8 mouse cellular contexts compared by ENCODE assay signal in the genomic region with DNA sequence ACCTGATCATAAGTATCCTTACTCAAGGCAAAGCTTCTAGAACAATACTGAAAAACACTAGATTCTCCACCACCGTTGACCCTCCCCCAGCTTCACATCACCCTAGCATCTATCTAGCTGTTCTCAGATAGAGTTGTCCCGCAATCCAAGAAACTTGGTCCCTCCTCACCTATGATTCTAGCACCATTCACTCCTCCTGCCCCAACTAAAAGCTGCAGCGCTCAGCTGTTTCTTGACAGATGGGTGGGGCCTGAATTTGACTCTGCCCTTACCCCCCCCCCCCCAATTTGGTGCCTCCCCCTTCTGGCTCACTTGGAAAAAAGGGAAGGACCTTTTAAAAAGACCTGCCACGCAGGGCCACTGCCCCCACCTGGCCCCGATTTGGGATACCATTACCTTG. TPM values are rescaled to one million over a fixed set of nuclear protein-coding genes. Genes with fewer than 3 reads are reported as not detected.
A peak's percentile ranks its signal among the peaks of the same experiment; 100 is the strongest.
DNase-seq lines count a peak whose midpoint lies in the region; ATAC-seq and TF ChIP-seq lines count a peak whose summit lies in the region.

No protein-coding gene starts in this region.

- peaks cover 24% of the 10 kb centered on the region for H3K4me1 ChIP-seq in lung, embryonic 15.5 days
- H3K4me1 ChIP-seq in lung, adult 2 months (ENCODE audit: control insufficient read depth, insufficient read depth, low read length): peaks cover 7% of the 10 kb centered on the region; the same call in 1 of the 2 replicates
- peaks cover 46% of the 10 kb centered on the region for H3K4me1 ChIP-seq in erythroblast, embryonic 14.5 days (ENCODE audit: control insufficient read depth)
- peaks cover 29% of the 10 kb centered on the region for H3K4me1 ChIP-seq in limb, embryonic 13.5 days
- H3K4me1 ChIP-seq in neural tube, embryonic 15.5 days: peaks cover 31% of the 10 kb centered on the region

- peak overlapping the region; percentile 99 for H3K4me3 ChIP-seq in lung, embryonic 15.5 days
- H3K4me3 ChIP-seq in lung, adult 2 months (replicated peaks; ENCODE audit: extremely low read depth, low read depth, low read length): no peak overlapping the region
- H3K4me3 ChIP-seq in erythroblast, embryonic 14.5 days (replicated peaks): peak overlapping the region; percentile 77
- H3K4me3 ChIP-seq in limb, embryonic 13.5 days: peak overlapping the region; percentile 96
- peak overlapping the region; percentile 89 for H3K4me3 ChIP-seq in neural tube, embryonic 15.5 days (replicated peaks)

- peak overlapping the region; percentile 79 for H3K27ac ChIP-seq in lung, embryonic 15.5 days
- H3K27ac ChIP-seq in limb, embryonic 13.5 days: peak overlapping the region; percentile 16; the same call in 1 of the 2 replicates
- peak overlapping the region; percentile 83 for H3K27ac ChIP-seq in neural tube, embryonic 15.5 days (replicated peaks)

- WGBS in lung, embryonic 15.5 days: 40% methylated on average over 5 of the region's 5 CpGs
- 46% methylated on average over 5 of the region's 5 CpGs for WGBS in lung, adult 2 months
- 44% methylated on average over 5 of the region's 5 CpGs for WGBS in limb, embryonic 13.5 days
- WGBS in neural tube, embryonic 15.5 days: 57% methylated on average over 5 of the region's 5 CpGs

- peak overlapping the region; percentile 33 for H3K9ac ChIP-seq in lung, embryonic 15.5 days
- H3K9ac ChIP-seq in limb, embryonic 13.5 days: peak overlapping the region; percentile 95; the same call in 1 of the 2 replicates
- no peak overlapping the region for H3K9ac ChIP-seq in neural tube, embryonic 15.5 days (replicated peaks)

- TF ChIP-seq CTCF in lung, adult 2 months (IDR thresholded peaks at IDR 0.05; ENCODE audit: insufficient read depth, low read length): no peak

- peak overlapping the region; percentile 65 for H3K4me2 ChIP-seq in lung, embryonic 15.5 days
- peak overlapping the region; percentile 57 for H3K4me2 ChIP-seq in limb, embryonic 13.5 days (replicated peaks)
- peak overlapping the region; percentile 75 for H3K4me2 ChIP-seq in neural tube, embryonic 15.5 days

- H3K9me3 ChIP-seq in lung, embryonic 15.5 days: no peaks in the 10 kb centered on the region
- H3K9me3 ChIP-seq in erythroblast, embryonic 14.5 days (ENCODE audit: control insufficient read depth, low read length): no peaks in the 10 kb centered on the region
- H3K9me3 ChIP-seq in limb, embryonic 13.5 days: no peaks in the 10 kb centered on the region
- H3K9me3 ChIP-seq in neural tube, embryonic 15.5 days (replicated peaks): no peaks in the 10 kb centered on the region

- ATAC-seq in lung, embryonic 15.5 days (ENCODE audit: borderline replicate concordance, extremely low read depth, low FRiP score, low TSS enrichment): peak; percentile 27; the same call in 1 of the 2 replicates
- ATAC-seq in limb, embryonic 13.5 days (ENCODE audit: low FRiP score, low read depth): no peak
- peak; percentile 9 for ATAC-seq in neural tube, embryonic 15.5 days (ENCODE audit: low FRiP score)

- DNase-seq in lung, adult 2 months: no peak
- no peak for DNase-seq in retina, postnatal 1 day
- DNase-seq in adipocyte (ENCODE audit: low spot score): no peak
- DNase-seq in frontal cortex, postnatal 36 days (ENCODE audit: low spot score in 2 of 2): no peak

- H3K27me3 ChIP-seq in lung, embryonic 15.5 days: no peaks in the 10 kb centered on the region
- no peaks in the 10 kb centered on the region for H3K27me3 ChIP-seq in erythroblast, embryonic 14.5 days (ENCODE audit: control insufficient read depth)
- H3K27me3 ChIP-seq in limb, embryonic 13.5 days: no peaks in the 10 kb centered on the region
- no peaks in the 10 kb centered on the region for H3K27me3 ChIP-seq in neural tube, embryonic 15.5 days (replicated peaks)

- H3K36me3 ChIP-seq in lung, embryonic 15.5 days: peaks cover 22% of the 10 kb centered on the region
- H3K36me3 ChIP-seq in erythroblast, embryonic 14.5 days (ENCODE audit: control insufficient read depth): peaks cover 38% of the 10 kb centered on the region
- peaks cover 30% of the 10 kb centered on the region for H3K36me3 ChIP-seq in limb, embryonic 13.5 days
- H3K36me3 ChIP-seq in neural tube, embryonic 15.5 days: peaks cover 33% of the 10 kb centered on the region

- no peak for TF ChIP-seq POLR2A in lung, adult 2 months (IDR thresholded peaks at IDR 0.05; ENCODE audit: borderline replicate concordance, extremely low read depth, low read depth, low read length)

RNA-seq across cellular contexts. Expression of a gene that starts 14.4 kb away (rescaled TPM):
- 85.0 and 104 TPM in 2 replicates for polyA plus RNA-seq in lung, embryonic 15.5 days (2015; fragmentation: Nextera tagmentation; extraction: Ambion mirVana)
- polyA plus RNA-seq in lung, adult 2 months (2012; rRNA removed): 137 and 149 TPM in 2 replicates
- polyA plus RNA-seq in erythroblast, embryonic 14.5 days (2012): 23.1 and 23.2 TPM in 2 replicates
- polyA plus RNA-seq in limb, embryonic 13.5 days (2015; fragmentation: Nextera tagmentation; extraction: Ambion mirVana): 106 and 116 TPM in 2 replicates
- polyA plus RNA-seq in neural tube, embryonic 15.5 days (2015; fragmentation: Nextera tagmentation; extraction: Ambion mirVana): 146 and 170 TPM in 2 replicates

RNA-seq across cellular contexts. Expression of a gene that starts 24.4 kb away (rescaled TPM):
- polyA plus RNA-seq in lung, embryonic 15.5 days (2015; fragmentation: Nextera tagmentation; extraction: Ambion mirVana): 24.9 and 26.9 TPM in 2 replicates
- 40.0 and 42.0 TPM in 2 replicates for polyA plus RNA-seq in lung, adult 2 months (2012; rRNA removed)
- 2.2 and 2.5 TPM in 2 replicates for polyA plus RNA-seq in erythroblast, embryonic 14.5 days (2012)
- 23.4 and 25.2 TPM in 2 replicates for polyA plus RNA-seq in limb, embryonic 13.5 days (2015; fragmentation: Nextera tagmentation; extraction: Ambion mirVana)
- polyA plus RNA-seq in neural tube, embryonic 15.5 days (2015; fragmentation: Nextera tagmentation; extraction: Ambion mirVana): 34.0 and 34.3 TPM in 2 replicates

RNA-seq across cellular contexts. Expression of a gene that starts 38.5 kb away (rescaled TPM):
- polyA plus RNA-seq in lung, embryonic 15.5 days (2015; fragmentation: Nextera tagmentation; extraction: Ambion mirVana): 1.7 and 5.5 TPM in 2 replicates
- 13.3 and 17.4 TPM in 2 replicates for polyA plus RNA-seq in lung, adult 2 months (2012; rRNA removed)
- 0.17 and 0.24 TPM in 2 replicates for polyA plus RNA-seq in erythroblast, embryonic 14.5 days (2012)
- 0.85 and 1.1 TPM in 2 replicates for polyA plus RNA-seq in limb, embryonic 13.5 days (2015; fragmentation: Nextera tagmentation; extraction: Ambion mirVana)
- polyA plus RNA-seq in neural tube, embryonic 15.5 days (2015; fragmentation: Nextera tagmentation; extraction: Ambion mirVana): 0.55 and 11.3 TPM in 2 replicates

RNA-seq across cellular contexts. Expression of a gene that starts 43.8 kb away (rescaled TPM):
- polyA plus RNA-seq in lung, embryonic 15.5 days (2015; fragmentation: Nextera tagmentation; extraction: Ambion mirVana): 87.1 and 101 TPM in 2 replicates
- 63.3 and 77.5 TPM in 2 replicates for polyA plus RNA-seq in lung, adult 2 months (2012; rRNA removed)
- 11.5 and 13.2 TPM in 2 replicates for polyA plus RNA-seq in erythroblast, embryonic 14.5 days (2012)
- polyA plus RNA-seq in limb, embryonic 13.5 days (2015; fragmentation: Nextera tagmentation; extraction: Ambion mirVana): 110 and 123 TPM in 2 replicates
- polyA plus RNA-seq in neural tube, embryonic 15.5 days (2015; fragmentation: Nextera tagmentation; extraction: Ambion mirVana): 100 and 101 TPM in 2 replicates

RNA-seq across cellular contexts. Expression of a gene that starts 59.1 kb away (rescaled TPM):
- 0.26 and 1.2 TPM in 2 replicates for polyA plus RNA-seq in lung, embryonic 15.5 days (2015; fragmentation: Nextera tagmentation; extraction: Ambion mirVana)
- polyA plus RNA-seq in lung, adult 2 months (2012; rRNA removed): 3.6 and 3.9 TPM in 2 replicates
- 0.03 TPM in 1 of 2 replicates, not detected in the other for polyA plus RNA-seq in erythroblast, embryonic 14.5 days (2012)
- polyA plus RNA-seq in limb, embryonic 13.5 days (2015; fragmentation: Nextera tagmentation; extraction: Ambion mirVana): 0.09 TPM in 2 replicates
- polyA plus RNA-seq in neural tube, embryonic 15.5 days (2015; fragmentation: Nextera tagmentation; extraction: Ambion mirVana): 4.0 TPM in 1 of 2 replicates, not detected in the other

Comparison
In these comparisons a context has a peak if more than half of its experiments do, and no peak if none do; other contexts are left out.
1. H3K27ac ChIP-seq: peak in every context shown above with its lines; median percentile 83 in neural tube, embryonic 15.5 days; 79 in lung, embryonic 15.5 days; 16 in limb, embryonic 13.5 days.